Mouse (Mus musculus) erythroblast, embryonic 14.5 days (primary cell): ENCODE measurements around the gene Uckl1.

Experiments used
- GATA1 ChIP-seq: IDR thresholded peaks from 2 replicates; pipeline ENCODE4 v1.6.1; 2012; ENCODE audit warnings: low read length, inconsistent platforms, mixed read lengths
- TAL1 ChIP-seq: IDR thresholded peaks from 3 replicates; pipeline ENCODE4 v1.6.1; 2012; ENCODE audit warnings: low read length, inconsistent platforms, mixed read lengths

GRCm38 (mm10) chr2:181589011-181589731 lies 4.5 kb upstream of the Uckl1 start:
- TF ChIP-seq GATA1 (no peak), TAL1 (no peak)
